Mouse (Mus musculus) lung, adult 2 months (tissue): ENCODE measurements around the gene Mogs.

Experiments used
- CTCF ChIP-seq: fragments of 200-500 bp; IDR thresholded peaks from 2 replicates; pipeline ENCODE4 v1.5.1; 2011; ENCODE audit warnings: mild to moderate bottlenecking, low read length, control low read depth; ENCODE audit not compliant: insufficient read depth
- POLR2A ChIP-seq: fragments of 200-500 bp; IDR thresholded peaks from 2 replicates; pipeline ENCODE4 v1.6.1; 2011; ENCODE audit warnings: low read depth, mild to moderate bottlenecking, control low read depth, low read length, borderline replicate concordance; ENCODE audit errors: extremely low read depth

DNA sequence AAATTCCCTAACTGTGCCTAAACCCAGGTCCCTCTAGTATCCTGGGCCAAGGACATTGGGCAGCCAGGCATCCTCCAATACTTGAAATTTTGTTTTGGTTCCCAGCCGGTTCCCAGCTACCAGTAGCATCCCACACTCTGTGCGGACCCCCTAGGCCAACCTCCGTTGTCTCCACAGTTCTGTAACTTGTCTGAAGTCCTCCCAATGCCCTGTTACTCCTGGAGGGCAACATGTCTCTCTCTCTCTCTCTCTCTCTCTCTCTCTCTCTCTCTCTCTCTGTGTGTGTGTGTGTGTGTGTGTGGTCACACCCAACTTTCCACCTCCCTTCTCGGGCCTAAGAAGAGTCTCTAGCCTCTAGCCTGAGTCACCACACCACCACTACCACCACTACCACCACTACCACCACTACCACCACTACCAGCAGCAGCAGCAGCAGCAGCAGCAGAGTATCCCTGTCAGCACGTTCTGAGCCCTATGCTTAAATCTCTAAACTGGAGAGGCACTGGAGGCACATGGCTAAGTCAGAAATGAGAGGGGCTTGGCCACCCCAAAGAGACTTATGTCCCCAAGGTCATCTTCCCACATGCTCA lies 21.1 kb downstream of the Mogs start:
- TF ChIP-seq CTCF (no peak), POLR2A (no peak)
